Mouse (Mus musculus): ENCODE measurements at regions not wholly inside any gene's neighbourhood (a gene's known extent, or its start where the extent isn't known, plus 50 kb on each side); places are given as distances from the start of the nearest gene placed in this dataset.

DNA sequence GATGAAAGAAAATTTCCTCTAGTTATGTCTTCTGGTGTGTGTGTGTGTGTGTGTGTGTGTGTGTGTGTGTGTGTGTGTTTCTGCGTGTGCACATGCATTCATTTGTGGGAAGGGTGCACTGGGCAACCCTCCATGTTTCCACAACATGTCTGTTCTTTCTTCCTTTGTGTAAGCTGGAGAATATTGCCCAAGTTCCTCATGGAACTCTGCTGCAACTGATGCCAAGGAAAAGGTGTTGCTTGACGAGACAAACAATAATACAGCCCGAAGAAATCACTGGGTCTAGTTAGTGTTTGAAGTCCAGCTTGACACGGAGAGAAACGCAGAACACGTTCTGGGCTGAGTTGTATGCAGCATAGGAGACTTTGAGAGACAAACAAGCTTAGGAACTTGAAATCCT lies 110.0 kb upstream of the Ednra start:
- no peaks in the 10 kb centered on the region for H3K27me3 ChIP-seq (ENCODE audit: control insufficient read depth, insufficient read depth, low read length)
- no peak overlapping the region for H3K4me3 ChIP-seq (ENCODE audit: insufficient read depth, low read depth, low read length)
- 69% methylated on average over 6 of the region's 6 CpGs for WGBS
- TF ChIP-seq POLR2A (IDR thresholded peaks at IDR 0.05; ENCODE audit: extremely low read depth, insufficient read depth, low read length), result no peak
- H3K9ac ChIP-seq (ENCODE audit: low read depth, low read length), result no peak overlapping the region
- no peaks in the 10 kb centered on the region for H3K36me3 ChIP-seq (ENCODE audit: control insufficient read depth, insufficient read depth, low read length)
- no peak overlapping the region for H3K27ac ChIP-seq (replicated peaks; ENCODE audit: insufficient read depth, low read depth, low read length)
- H3K4me1 ChIP-seq (ENCODE audit: control insufficient read depth, insufficient read depth, low read length), result no peaks in the 10 kb centered on the region
- no peak for DNase-seq (ENCODE audit: extremely low read depth, low read depth, low spot score)
- H3K79me2 ChIP-seq (ENCODE audit: control insufficient read depth, insufficient read depth, low read length), result no peaks in the 10 kb centered on the region

DNA sequence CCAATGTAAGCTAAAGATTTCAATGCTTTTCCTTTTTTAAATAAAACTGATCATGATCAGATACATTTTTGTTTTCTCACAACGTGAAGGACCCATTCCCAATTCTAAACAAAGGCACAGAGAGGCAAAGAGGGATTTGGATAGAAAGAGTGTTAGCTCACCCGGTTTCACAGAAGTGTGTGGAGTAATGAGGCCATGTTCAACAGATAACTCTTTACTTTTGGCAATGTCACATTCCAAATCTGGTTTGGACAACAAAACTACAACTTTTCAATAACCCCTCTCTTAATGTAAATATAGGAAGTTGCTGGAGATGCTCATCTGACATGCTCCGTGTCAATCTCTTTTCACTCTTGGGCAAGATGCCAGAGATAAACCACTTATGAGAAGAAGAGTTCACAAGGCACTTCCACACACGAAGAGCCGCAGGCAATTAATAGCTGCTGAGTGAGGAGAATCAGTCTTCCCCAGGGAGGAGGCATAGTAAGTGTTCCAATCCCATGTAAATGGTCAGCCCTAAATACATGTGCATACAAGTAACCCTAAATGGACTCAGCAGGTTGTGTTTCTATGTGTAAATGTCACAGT lies 112.7 kb upstream of the Ednra start:
- Histone ChIP-seq H3K9ac (ENCODE audit: low read depth, low read length) (no peak overlapping the region), H3K27ac (replicated peaks; ENCODE audit: insufficient read depth, low read depth, low read length) (no peak overlapping the region), H3K36me3 (ENCODE audit: control insufficient read depth, insufficient read depth, low read length) (no peaks in the 10 kb centered on the region), H3K27me3 (ENCODE audit: control insufficient read depth, insufficient read depth, low read length) (no peaks in the 10 kb centered on the region), H3K4me3 (ENCODE audit: insufficient read depth, low read depth, low read length) (no peak overlapping the region), H3K79me2 (ENCODE audit: control insufficient read depth, insufficient read depth, low read length) (no peaks in the 10 kb centered on the region), H3K4me1 (ENCODE audit: control insufficient read depth, insufficient read depth, low read length) (no peaks in the 10 kb centered on the region)
- WGBS, result 71% methylated on average over 5 of the region's 5 CpGs
- TF ChIP-seq POLR2A (IDR thresholded peaks at IDR 0.05; ENCODE audit: extremely low read depth, insufficient read depth, low read length), result no peak
- TF ChIP-seq CTCF (IDR thresholded peaks at IDR 0.05; ENCODE audit: low read depth, low read length), result no peak
- DNase-seq (ENCODE audit: extremely low read depth, low read depth, low spot score), result no peak

DNA sequence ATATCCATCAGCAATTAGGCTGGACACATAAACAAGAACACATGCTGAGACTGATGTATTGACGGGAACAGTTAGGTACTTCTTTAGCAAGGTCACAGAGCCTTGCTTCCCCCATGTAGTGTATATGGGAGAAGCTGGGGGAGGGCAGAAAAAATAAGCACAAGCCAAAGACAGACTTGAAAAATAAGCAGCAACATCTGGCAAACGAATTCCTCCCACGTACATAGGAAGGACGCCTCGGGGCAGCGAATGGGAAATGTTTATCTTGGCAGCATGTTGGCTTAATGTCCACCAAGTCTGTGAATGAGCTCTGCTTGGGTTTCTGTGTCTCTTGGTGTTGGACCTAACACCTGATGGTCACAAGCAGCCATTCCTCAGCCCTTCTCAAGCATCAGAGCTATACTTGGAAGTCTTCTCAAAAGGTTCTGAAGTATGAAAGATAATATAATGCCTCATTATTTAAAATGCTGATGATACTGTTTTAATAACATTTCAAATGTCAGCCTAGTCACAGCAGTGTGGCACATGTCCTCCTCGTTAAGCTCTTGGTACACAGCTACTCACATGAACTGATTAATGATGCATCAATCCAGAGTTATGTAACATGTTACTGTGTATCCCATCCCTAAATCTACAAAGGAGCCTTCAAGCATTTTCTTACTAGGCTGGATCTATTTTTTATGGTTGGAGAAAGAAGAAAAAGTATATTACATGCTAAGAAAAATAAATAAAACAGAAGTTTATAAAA lies 118.3 kb upstream of the Ednra start:
- 57% methylated on average over 7 of the region's 7 CpGs for WGBS
- DNase-seq (ENCODE audit: extremely low read depth, low read depth, low spot score), result no peak
- TF ChIP-seq CTCF (IDR thresholded peaks at IDR 0.05; ENCODE audit: low read depth, low read length) (no peak), POLR2A (IDR thresholded peaks at IDR 0.05; ENCODE audit: extremely low read depth, insufficient read depth, low read length) (no peak)
- Histone ChIP-seq H3K27ac (replicated peaks; ENCODE audit: insufficient read depth, low read depth, low read length) (no peak overlapping the region), H3K36me3 (ENCODE audit: control insufficient read depth, insufficient read depth, low read length) (no peaks in the 10 kb centered on the region), H3K79me2 (ENCODE audit: control insufficient read depth, insufficient read depth, low read length) (no peaks in the 10 kb centered on the region), H3K27me3 (ENCODE audit: control insufficient read depth, insufficient read depth, low read length) (no peaks in the 10 kb centered on the region), H3K9ac (ENCODE audit: low read depth, low read length) (no peak overlapping the region), H3K4me3 (ENCODE audit: insufficient read depth, low read depth, low read length) (no peak overlapping the region), H3K4me1 (ENCODE audit: control insufficient read depth, insufficient read depth, low read length) (no peaks in the 10 kb centered on the region)

DNA sequence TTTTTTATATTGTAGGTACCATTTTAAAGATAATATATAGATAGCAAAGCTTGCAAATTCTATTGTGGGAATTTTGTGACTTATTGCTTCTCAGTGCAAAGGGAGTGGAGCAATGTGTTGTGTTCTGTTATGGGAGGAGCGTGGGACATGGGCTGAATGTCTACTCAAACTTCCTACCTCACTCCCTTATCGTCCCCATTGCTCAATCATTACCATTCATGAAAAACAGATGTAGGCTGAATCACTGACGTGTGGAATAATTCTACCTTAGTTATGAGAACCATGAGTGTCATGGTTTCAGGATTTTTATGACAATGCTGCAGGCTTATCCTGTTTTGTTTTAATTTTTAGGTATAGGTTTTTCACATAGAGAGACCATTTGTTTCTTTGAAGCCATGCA lies 119.0 kb upstream of the Ednra start:
- 68% methylated on average over 3 of the region's 3 CpGs for WGBS

DNA sequence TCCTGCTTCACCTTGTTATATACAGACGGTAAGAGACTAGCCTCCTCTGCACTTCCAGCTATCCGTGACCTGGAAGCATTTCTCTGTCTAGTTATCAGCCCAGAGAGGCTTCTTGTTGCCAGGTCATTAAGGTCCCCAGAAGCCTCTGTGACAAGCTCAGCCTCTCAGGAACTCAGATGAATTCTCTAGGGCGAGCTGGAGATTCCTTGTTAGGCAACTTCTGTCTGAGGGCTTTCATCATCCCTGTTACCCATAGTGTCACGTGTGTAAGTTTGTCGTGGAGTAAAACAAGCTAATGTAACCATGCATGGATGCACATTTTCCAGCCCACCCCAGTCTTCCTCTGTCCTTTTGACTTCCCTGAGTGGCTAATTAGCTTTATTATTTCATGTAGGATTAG lies 126.3 kb upstream of the Ednra start:
- no peaks in the 10 kb centered on the region for H3K4me1 ChIP-seq (ENCODE audit: control insufficient read depth, insufficient read depth, low read length)
- H3K27ac ChIP-seq (replicated peaks; ENCODE audit: insufficient read depth, low read depth, low read length), result no peak overlapping the region
- no peak overlapping the region for H3K9ac ChIP-seq (ENCODE audit: low read depth, low read length)
- WGBS, result 78% methylated on average over 5 of the region's 5 CpGs
- TF ChIP-seq POLR2A (IDR thresholded peaks at IDR 0.05; ENCODE audit: extremely low read depth, insufficient read depth, low read length) (no peak), CTCF (IDR thresholded peaks at IDR 0.05; ENCODE audit: low read depth, low read length) (no peak)
- DNase-seq (ENCODE audit: extremely low read depth, low read depth, low spot score), result no peak
- H3K27me3 ChIP-seq (ENCODE audit: control insufficient read depth, insufficient read depth, low read length), result no peaks in the 10 kb centered on the region
- no peak overlapping the region for H3K4me3 ChIP-seq (ENCODE audit: insufficient read depth, low read depth, low read length)
- no peaks in the 10 kb centered on the region for H3K79me2 ChIP-seq (ENCODE audit: control insufficient read depth, insufficient read depth, low read length)
- no peaks in the 10 kb centered on the region for H3K36me3 ChIP-seq (ENCODE audit: control insufficient read depth, insufficient read depth, low read length)

More for the DNA sequence above, 119.0 kb upstream of the Ednra start:
- Histone ChIP-seq H3K9ac (ENCODE audit: low read depth, low read length) (no peak overlapping the region), H3K27me3 (ENCODE audit: control insufficient read depth, insufficient read depth, low read length) (no peaks in the 10 kb centered on the region), H3K36me3 (ENCODE audit: control insufficient read depth, insufficient read depth, low read length) (no peaks in the 10 kb centered on the region), H3K27ac (replicated peaks; ENCODE audit: insufficient read depth, low read depth, low read length) (no peak overlapping the region), H3K4me1 (ENCODE audit: control insufficient read depth, insufficient read depth, low read length) (no peaks in the 10 kb centered on the region), H3K79me2 (ENCODE audit: control insufficient read depth, insufficient read depth, low read length) (no peaks in the 10 kb centered on the region), H3K4me3 (ENCODE audit: insufficient read depth, low read depth, low read length) (no peak overlapping the region)
- no peak for TF ChIP-seq CTCF (IDR thresholded peaks at IDR 0.05; ENCODE audit: low read depth, low read length)
- no peak for TF ChIP-seq POLR2A (IDR thresholded peaks at IDR 0.05; ENCODE audit: extremely low read depth, insufficient read depth, low read length)
- DNase-seq (ENCODE audit: extremely low read depth, low read depth, low spot score), result no peak

DNA sequence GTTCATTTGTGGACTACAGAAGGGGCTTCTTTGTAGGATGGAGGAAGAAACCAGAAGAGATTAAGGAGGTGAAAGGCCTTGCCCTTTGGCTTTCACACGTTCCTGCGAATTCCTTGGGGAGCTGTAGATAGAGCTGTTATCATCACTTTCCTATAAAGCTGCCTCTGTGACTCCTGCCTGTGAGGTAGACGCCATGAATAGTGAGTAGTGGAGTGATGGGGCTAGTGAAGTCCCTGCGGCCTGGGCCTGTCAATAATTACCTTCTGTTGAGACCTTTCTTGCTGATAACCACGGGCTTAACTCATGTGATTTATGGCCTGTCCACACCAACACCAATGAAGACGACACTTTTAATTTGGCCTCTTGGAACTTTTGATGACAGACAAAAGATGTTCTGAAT lies 146.0 kb upstream of the Ednra start:
- TF ChIP-seq POLR2A (IDR thresholded peaks at IDR 0.05; ENCODE audit: extremely low read depth, insufficient read depth, low read length) (no peak), CTCF (IDR thresholded peaks at IDR 0.05; ENCODE audit: low read depth, low read length) (no peak)
- WGBS, result 33% methylated on average over 6 of the region's 6 CpGs
- H3K4me3 ChIP-seq (ENCODE audit: insufficient read depth, low read depth, low read length), result no peak overlapping the region
- DNase-seq (ENCODE audit: extremely low read depth, low read depth, low spot score), result no peak
- H3K27me3 ChIP-seq (ENCODE audit: control insufficient read depth, insufficient read depth, low read length), result no peaks in the 10 kb centered on the region
- H3K79me2 ChIP-seq (ENCODE audit: control insufficient read depth, insufficient read depth, low read length), result no peaks in the 10 kb centered on the region
- no peak overlapping the region for H3K9ac ChIP-seq (ENCODE audit: low read depth, low read length)
- H3K36me3 ChIP-seq (ENCODE audit: control insufficient read depth, insufficient read depth, low read length), result no peaks in the 10 kb centered on the region
- H3K4me1 ChIP-seq (ENCODE audit: control insufficient read depth, insufficient read depth, low read length), result no peaks in the 10 kb centered on the region
- H3K27ac ChIP-seq (replicated peaks; ENCODE audit: insufficient read depth, low read depth, low read length), result no peak overlapping the region
